Mouse (Mus musculus) bone marrow macrophage, adult 2 months (primary cell): ENCODE data around the gene Dhdh.

Experiments
- CTCF ChIP-seq: IDR thresholded peaks from 2 replicates; pipeline ENCODE4 v1.5.1; 2012; ENCODE audit warnings: low read depth, mild to moderate bottlenecking, low read length, moderate library complexity
- POLR2A ChIP-seq: IDR thresholded peaks from 2 replicates; pipeline ENCODE4 v1.6.1; 2012; ENCODE audit warnings: mild to moderate bottlenecking, low read depth, low read length, borderline replicate concordance

- no peak for TF ChIP-seq CTCF
- no peak for TF ChIP-seq POLR2A
These were observed 2.7 kb upstream of the Dhdh start for GRCm38 (mm10) chr7:45491264-45491663.
